Mouse (Mus musculus): ENCODE data around the gene Vangl1. TPM values are rescaled to one million over a fixed set of nuclear protein-coding genes. Genes with fewer than 3 reads are reported as not detected.

Vangl1 gene
- polyA plus RNA-seq, 1 experiment from 2014 or later, result 22.9 TPM

GRCm38 (mm10) chr3:102194291-102195051 lies 10.0 kb downstream of the Vangl1 start:
- Histone ChIP-seq H3K4me3 (ENCODE audit: low read length) (no peak overlapping the region), H3K9ac (ENCODE audit: low read length) (peak overlapping the region; percentile 39; the same call in 1 of the 2 replicates)
- 26% methylated on average over 11 of the region's 11 CpGs for WGBS

GRCm38 (mm10) chr3:102193488-102194290 lies 10.8 kb downstream of the Vangl1 start:
- H3K36me3 ChIP-seq (ENCODE audit: control insufficient read depth, insufficient read depth), result no peaks in the 10 kb centered on the region
- H3K4me3 ChIP-seq (ENCODE audit: low read length), result peak overlapping the region; percentile 7; the same call in 1 of the 2 replicates
- peak; percentile 46 for ATAC-seq (replicated peaks; ENCODE audit: extremely low read depth, insufficient read depth, low FRiP score)
- H3K4me2 ChIP-seq (ENCODE audit: low read depth, low read length), result peak overlapping the region; percentile 49
- H3K9me3 ChIP-seq (replicated peaks; ENCODE audit: control insufficient read depth, low read length), result no peaks in the 10 kb centered on the region
- WGBS, result 11% methylated on average over 20 of the region's 20 CpGs
- peaks cover 69% of the 10 kb centered on the region for H3K4me1 ChIP-seq (ENCODE audit: control insufficient read depth, insufficient read depth, low read length)
- peak overlapping the region; percentile 39 for H3K9ac ChIP-seq (ENCODE audit: low read length)
- no peaks in the 10 kb centered on the region for H3K27me3 ChIP-seq (ENCODE audit: control insufficient read depth, insufficient read depth, low read length)
- peak overlapping the region; percentile 85 for H3K27ac ChIP-seq (ENCODE audit: low read length)

More at GRCm38 (mm10) chr3:102194291-102195051, 10.0 kb downstream of the Vangl1 start:
- Histone ChIP-seq H3K4me1 (ENCODE audit: control insufficient read depth, insufficient read depth, low read length) (peaks cover 70% of the 10 kb centered on the region), H3K9me3 (replicated peaks; ENCODE audit: control insufficient read depth, low read length) (no peaks in the 10 kb centered on the region), H3K27ac (ENCODE audit: low read length) (peak overlapping the region; percentile 85), H3K27me3 (ENCODE audit: control insufficient read depth, insufficient read depth, low read length) (no peaks in the 10 kb centered on the region), H3K36me3 (ENCODE audit: control insufficient read depth, insufficient read depth) (no peaks in the 10 kb centered on the region), H3K4me2 (ENCODE audit: low read depth, low read length) (peak overlapping the region; percentile 49)
- ATAC-seq (replicated peaks; ENCODE audit: extremely low read depth, insufficient read depth, low FRiP score), result no peak

- H3K4me2 ChIP-seq (ENCODE audit: low read depth, low read length), result peak overlapping the region; percentile 49; the same call in 1 of the 2 replicates
- H3K27ac ChIP-seq (ENCODE audit: low read length), result peak overlapping the region; percentile 38; the same call in 1 of the 2 replicates
- peak; percentile 75 for ATAC-seq (replicated peaks; ENCODE audit: extremely low read depth, insufficient read depth, low FRiP score)
These were observed 11.9 kb downstream of the Vangl1 start for GRCm38 (mm10) chr3:102192621-102193020.

GRCm38 (mm10) chr3:102191575-102191974 lies 12.9 kb downstream of the Vangl1 start:
- peaks cover 57% of the 10 kb centered on the region for H3K4me1 ChIP-seq (ENCODE audit: control insufficient read depth, insufficient read depth, low read length)
- H3K27me3 ChIP-seq (ENCODE audit: control insufficient read depth, insufficient read depth, low read length), result no peaks in the 10 kb centered on the region
- H3K27ac ChIP-seq (ENCODE audit: low read length), result 0 out of 2 replicates have a peak overlapping the region, but pooled peaks have one; percentile 5
- peaks cover 18% of the 10 kb centered on the region for H3K36me3 ChIP-seq (ENCODE audit: control insufficient read depth, insufficient read depth)
- 41% methylated on average over 3 of the region's 3 CpGs for WGBS
- H3K9ac ChIP-seq (ENCODE audit: low read length), result no peak overlapping the region
- no peak overlapping the region for H3K4me2 ChIP-seq (ENCODE audit: low read depth, low read length)
- H3K9me3 ChIP-seq (replicated peaks; ENCODE audit: control insufficient read depth, low read length), result no peaks in the 10 kb centered on the region
- H3K4me3 ChIP-seq (ENCODE audit: low read length), result no peak overlapping the region
- ATAC-seq (replicated peaks; ENCODE audit: extremely low read depth, insufficient read depth, low FRiP score), result no peak

More at GRCm38 (mm10) chr3:102192621-102193020, 11.9 kb downstream of the Vangl1 start:
- WGBS, result 19% methylated on average over 2 of the region's 2 CpGs
- Histone ChIP-seq H3K4me1 (ENCODE audit: control insufficient read depth, insufficient read depth, low read length) (peaks cover 64% of the 10 kb centered on the region), H3K27me3 (ENCODE audit: control insufficient read depth, insufficient read depth, low read length) (no peaks in the 10 kb centered on the region), H3K9me3 (replicated peaks; ENCODE audit: control insufficient read depth, low read length) (no peaks in the 10 kb centered on the region), H3K4me3 (ENCODE audit: low read length) (no peak overlapping the region), H3K9ac (ENCODE audit: low read length) (no peak overlapping the region), H3K36me3 (ENCODE audit: control insufficient read depth, insufficient read depth) (peaks cover 9% of the 10 kb centered on the region)

- peaks cover 7% of the 10 kb centered on the region for H3K9me3 ChIP-seq (replicated peaks; ENCODE audit: control insufficient read depth, low read length)
- no peak overlapping the region for H3K4me2 ChIP-seq (ENCODE audit: low read depth, low read length)
- H3K4me1 ChIP-seq (ENCODE audit: control insufficient read depth, insufficient read depth, low read length), result peaks cover 54% of the 10 kb centered on the region
- no peak overlapping the region for H3K27ac ChIP-seq (ENCODE audit: low read length)
- peaks cover 27% of the 10 kb centered on the region for H3K36me3 ChIP-seq (ENCODE audit: control insufficient read depth, insufficient read depth)
- H3K9ac ChIP-seq (ENCODE audit: low read length), result no peak overlapping the region
- H3K27me3 ChIP-seq (ENCODE audit: control insufficient read depth, insufficient read depth, low read length), result no peaks in the 10 kb centered on the region
- no peak for ATAC-seq (replicated peaks; ENCODE audit: extremely low read depth, insufficient read depth, low FRiP score)
- H3K4me3 ChIP-seq (ENCODE audit: low read length), result no peak overlapping the region
These were observed 13.9 kb downstream of the Vangl1 start for GRCm38 (mm10) chr3:102190642-102191041.

- Histone ChIP-seq H3K9ac (ENCODE audit: low read length) (no peak overlapping the region), H3K27ac (ENCODE audit: low read length) (no peak overlapping the region), H3K4me2 (ENCODE audit: low read depth, low read length) (no peak overlapping the region), H3K27me3 (ENCODE audit: control insufficient read depth, insufficient read depth, low read length) (no peaks in the 10 kb centered on the region), H3K9me3 (replicated peaks; ENCODE audit: control insufficient read depth, low read length) (peaks cover 7% of the 10 kb centered on the region), H3K36me3 (ENCODE audit: control insufficient read depth, insufficient read depth) (peaks cover 28% of the 10 kb centered on the region), H3K4me1 (ENCODE audit: control insufficient read depth, insufficient read depth, low read length) (peaks cover 50% of the 10 kb centered on the region), H3K4me3 (ENCODE audit: low read length) (no peak overlapping the region)
- WGBS, result 44% methylated on average over 4 of the region's 4 CpGs
- ATAC-seq (replicated peaks; ENCODE audit: extremely low read depth, insufficient read depth, low FRiP score), result no peak
These were observed 14.5 kb downstream of the Vangl1 start for GRCm38 (mm10) chr3:102190015-102190414.

GRCm38 (mm10) chr3:102188972-102189371 lies 15.5 kb downstream of the Vangl1 start:
- 0 out of 2 replicates have a peak, but pooled peaks have one; percentile 11 for ATAC-seq (replicated peaks; ENCODE audit: extremely low read depth, insufficient read depth, low FRiP score)
- H3K27ac ChIP-seq (ENCODE audit: low read length), result peak overlapping the region; percentile 45
- H3K4me1 ChIP-seq (ENCODE audit: control insufficient read depth, insufficient read depth, low read length), result peaks cover 40% of the 10 kb centered on the region
- H3K9ac ChIP-seq (ENCODE audit: low read length), result no peak overlapping the region
- H3K9me3 ChIP-seq (replicated peaks; ENCODE audit: control insufficient read depth, low read length), result peaks cover 7% of the 10 kb centered on the region
- H3K4me3 ChIP-seq (ENCODE audit: low read length), result no peak overlapping the region
- no peaks in the 10 kb centered on the region for H3K27me3 ChIP-seq (ENCODE audit: control insufficient read depth, insufficient read depth, low read length)
- WGBS, result 27% methylated on average over 6 of the region's 6 CpGs
- H3K36me3 ChIP-seq (ENCODE audit: control insufficient read depth, insufficient read depth), result peaks cover 29% of the 10 kb centered on the region
- H3K4me2 ChIP-seq (ENCODE audit: low read depth, low read length), result peak overlapping the region; percentile 28

- Histone ChIP-seq H3K4me2 (ENCODE audit: low read depth, low read length) (no peak overlapping the region), H3K36me3 (ENCODE audit: control insufficient read depth, insufficient read depth) (peaks cover 38% of the 10 kb centered on the region), H3K27ac (ENCODE audit: low read length) (no peak overlapping the region), H3K4me1 (ENCODE audit: control insufficient read depth, insufficient read depth, low read length) (peaks cover 25% of the 10 kb centered on the region), H3K9ac (ENCODE audit: low read length) (no peak overlapping the region), H3K27me3 (ENCODE audit: control insufficient read depth, insufficient read depth, low read length) (no peaks in the 10 kb centered on the region), H3K4me3 (ENCODE audit: low read length) (no peak overlapping the region), H3K9me3 (replicated peaks; ENCODE audit: control insufficient read depth, low read length) (peaks cover 7% of the 10 kb centered on the region)
- ATAC-seq (replicated peaks; ENCODE audit: extremely low read depth, insufficient read depth, low FRiP score), result no peak
- 80% methylated on average over 4 of the region's 4 CpGs for WGBS
These were observed 17.1 kb downstream of the Vangl1 start for GRCm38 (mm10) chr3:102187401-102187800.

GRCm38 (mm10) chr3:102184721-102185120 lies 19.8 kb downstream of the Vangl1 start:
- no peak for ATAC-seq (replicated peaks; ENCODE audit: extremely low read depth, insufficient read depth, low FRiP score)
- Histone ChIP-seq H3K27me3 (ENCODE audit: control insufficient read depth, insufficient read depth, low read length) (no peaks in the 10 kb centered on the region), H3K4me3 (ENCODE audit: low read length) (no peak overlapping the region), H3K4me2 (ENCODE audit: low read depth, low read length) (no peak overlapping the region), H3K9ac (ENCODE audit: low read length) (no peak overlapping the region), H3K9me3 (replicated peaks; ENCODE audit: control insufficient read depth, low read length) (peaks cover 7% of the 10 kb centered on the region), H3K36me3 (ENCODE audit: control insufficient read depth, insufficient read depth) (peaks cover 46% of the 10 kb centered on the region), H3K27ac (ENCODE audit: low read length) (no peak overlapping the region), H3K4me1 (ENCODE audit: control insufficient read depth, insufficient read depth, low read length) (peaks cover 23% of the 10 kb centered on the region)
- WGBS, result 53% methylated on average over 5 of the region's 5 CpGs
